Mouse (Mus musculus) olfactory bulb, adult 2 months (tissue): ENCODE data around the gene Crhbp.

Experiments used
- CTCF ChIP-seq: fragments of 200-500 bp; IDR thresholded peaks from 2 replicates; pipeline ENCODE4 v1.5.1; 2012; ENCODE audit warnings: low read depth, mild to moderate bottlenecking, low read length, moderate library complexity; ENCODE audit not compliant: insufficient read depth
- POLR2A ChIP-seq: fragments of 200-500 bp; IDR thresholded peaks from 2 replicates; pipeline ENCODE4 v1.6.1; 2012; ENCODE audit warnings: mild to moderate bottlenecking, low read depth, low read length, moderate library complexity; ENCODE audit not compliant: insufficient read depth

- no peak for TF ChIP-seq CTCF
- no peak for TF ChIP-seq POLR2A
These were observed at the start of gene Crhbp for GRCm38 (mm10) chr13:95444824-95445223.
